ENCODE assay signal across 14 mouse cellular contexts in genomic region chr2:93170845-93171200, GRCm38 (mm10). TPM values are rescaled to one million over a fixed set of nuclear protein-coding genes. Genes with fewer than 3 reads are reported as not detected.
DNase-seq lines count a peak whose midpoint lies in the region; ATAC-seq and TF ChIP-seq lines count a peak whose summit lies in the region.
"Had no signal": no experiment of that assay in that cellular context is flagged by ENCODE, and none has a peak within 500 bp of the region (broad histone marks: within the 10 kb centered on the region; RNA-seq: fewer than 3 reads in every experiment).

No protein-coding gene starts in this region.

- H3K36me3 ChIP-seq in forebrain, embryonic 15.5 days, result no peaks in the 10 kb centered on the region
- H3K36me3 ChIP-seq in midbrain, embryonic 13.5 days, result no peaks in the 10 kb centered on the region
- H3K36me3 ChIP-seq: embryonic facial prominence, embryonic 15.5 days; kidney, embryonic 15.5 days; limb, embryonic 12.5 days had no signal

- DNase-seq in cerebellum, adult 18-20 months, result peak; percentile 41 to 50
- DNase-seq in cerebellum, adult 11-12 months, result no peak
- no peak for DNase-seq in left cerebral cortex, adult 2 months (ENCODE audit: extremely low spot score in 1 of 2, low spot score in 2 of 2)
- DNase-seq in left cerebral cortex, postnatal 14 days (ENCODE audit: low spot score in 2 of 2), result no peak
- DNase-seq in adrenal gland, adult 2 months, result no peak
- DNase-seq: adrenal gland, postnatal 14 days; liver, postnatal 0 days; thymus, postnatal 14 days had no signal

- ATAC-seq in forebrain, embryonic 15.5 days (replicated peaks), result no peak
- ATAC-seq in midbrain, embryonic 13.5 days, result 0 out of 2 replicates have a peak, but pooled peaks have one; percentile 18
- ATAC-seq in erythroblast, adult 5-6 weeks (replicated peaks; ENCODE audit: low FRiP score, poor library complexity, severe bottlenecking), result no peak
- ATAC-seq: liver, postnatal 0 days had no signal

- no peaks in the 10 kb centered on the region for H3K27me3 ChIP-seq in forebrain, embryonic 15.5 days
- H3K27me3 ChIP-seq in midbrain, embryonic 13.5 days, result no peaks in the 10 kb centered on the region
- H3K27me3 ChIP-seq: embryonic facial prominence, embryonic 15.5 days had no signal

- 0 out of 2 replicates have a peak overlapping the region, but pooled peaks have one; percentile 36 for H3K27ac ChIP-seq in left cerebral cortex, adult 2 months
- H3K27ac ChIP-seq in forebrain, embryonic 15.5 days (replicated peaks), result 0 out of 2 replicates have a peak overlapping the region, but pooled peaks have one; percentile 20
- peak overlapping the region; percentile 49; the same call in 1 of the 2 replicates for H3K27ac ChIP-seq in midbrain, embryonic 13.5 days
- H3K27ac ChIP-seq: embryonic facial prominence, embryonic 15.5 days; kidney, embryonic 15.5 days; limb, embryonic 12.5 days had no signal

- peaks cover 39% of the 10 kb centered on the region for H3K4me1 ChIP-seq in forebrain, embryonic 15.5 days
- peaks cover 55% of the 10 kb centered on the region for H3K4me1 ChIP-seq in midbrain, embryonic 13.5 days (replicated peaks)

- WGBS in forebrain, embryonic 15.5 days, result 55% methylated on average over 5 of the region's 5 CpGs
- 64% methylated on average over 5 of the region's 5 CpGs for WGBS in midbrain, embryonic 13.5 days

- intact Hi-C loops in left cerebral cortex, adult 2 months (cut with DNase I), result no loop called here
- intact Hi-C loops in left cerebral cortex, postnatal 14 days (cut with DNase I), result no loop called here

- no peak overlapping the region for H3K4me3 ChIP-seq in left cerebral cortex, adult 2 months
- no peak overlapping the region for H3K4me3 ChIP-seq in forebrain, embryonic 15.5 days
- H3K4me3 ChIP-seq in midbrain, embryonic 13.5 days (replicated peaks), result no peak overlapping the region
- H3K4me3 ChIP-seq: embryonic facial prominence, embryonic 15.5 days; kidney, embryonic 15.5 days; limb, embryonic 12.5 days had no signal

- H3K9me3 ChIP-seq in forebrain, embryonic 15.5 days, result no peaks in the 10 kb centered on the region
- no peaks in the 10 kb centered on the region for H3K9me3 ChIP-seq in midbrain, embryonic 13.5 days
- H3K9me3 ChIP-seq: embryonic facial prominence, embryonic 15.5 days; kidney, embryonic 15.5 days; limb, embryonic 12.5 days had no signal

- no peak overlapping the region for H3K9ac ChIP-seq in forebrain, embryonic 15.5 days (replicated peaks)
- H3K9ac ChIP-seq in midbrain, embryonic 13.5 days (replicated peaks), result no peak overlapping the region
- H3K9ac ChIP-seq: embryonic facial prominence, embryonic 15.5 days; kidney, embryonic 15.5 days; limb, embryonic 12.5 days; liver, postnatal 0 days had no signal

- no peak overlapping the region for H3K4me2 ChIP-seq in forebrain, embryonic 15.5 days (replicated peaks)
- H3K4me2 ChIP-seq in midbrain, embryonic 13.5 days (replicated peaks), result no peak overlapping the region
- H3K4me2 ChIP-seq: embryonic facial prominence, embryonic 15.5 days; kidney, embryonic 15.5 days; limb, embryonic 12.5 days had no signal

- no peak for TF ChIP-seq CTCF in left cerebral cortex, adult 2 months (IDR thresholded peaks at IDR 0.05)

RNA-seq across cellular contexts. Expression of gene Trp53i11, which starts 16.5 kb away (rescaled TPM):
- total RNA-seq in left cerebral cortex, adult 2 months (2021), result 100 to 1,000 TPM; 111 to 112 TPM
- 10 to 100 TPM; 58.3 to 58.8 TPM for total RNA-seq in left cerebral cortex, postnatal 14 days (2021)
- 90.5 and 110 TPM in 2 replicates for polyA plus RNA-seq in forebrain, embryonic 15.5 days (2015; fragmentation: Nextera tagmentation; extraction: Ambion mirVana)
- 136 and 138 TPM in 2 replicates for polyA plus RNA-seq in midbrain, embryonic 13.5 days (2015; fragmentation: Nextera tagmentation; extraction: Ambion mirVana)
- total RNA-seq in adrenal gland, adult 2 months (2021), result 10 to 100 TPM; 58.6 to 64.7 TPM
- 123 and 179 TPM in 2 replicates for polyA plus RNA-seq in adrenal gland, adult 2 months (2012; rRNA removed)
- 0.96 TPM in 1 of 2 replicates, not detected in the other for total RNA-seq in erythroblast, adult 5-6 weeks (2015; ENCODE audit: low replicate concordance)
- total RNA-seq in erythroblast, adult 5-6 weeks (2017; ENCODE audit: low replicate concordance), result 0.34 TPM in 1 of 2 replicates, not detected in the other

Comparison
In these comparisons a context has a peak if more than half of its experiments do, and no peak if none do; other contexts are left out.
1. DNase-seq: peak in cerebellum, adult 18-20 months (2 of 2); none in cerebellum, adult 11-12 months (single experiment), left cerebral cortex, adult 2 months (0 of 2), left cerebral cortex, postnatal 14 days (0 of 2) and adrenal gland, adult 2 months (single experiment).
2. RNA of gene Trp53i11, which starts 16.5 kb away (total RNA-seq): 111 to 112 TPM in left cerebral cortex, adult 2 months, 58.6 to 64.7 TPM in adrenal gland, adult 2 months and 58.3 to 58.8 TPM in left cerebral cortex, postnatal 14 days; 0.34 to 0.96 TPM in erythroblast, adult 5-6 weeks; every median in the first group is over 10 times any median in the second.
3. Peak in every context shown above with its lines, with median percentiles within 50 percentile points of each other: H3K27ac ChIP-seq.